Mouse (Mus musculus) CH12.LX (cell line): Measurements from ENCODE around the gene Ppp1r16b.
A peak's percentile ranks its signal among the peaks of the same experiment; 100 is the strongest.

Source experiments
- CTCF ChIP-seq, 2 experiments: IDR thresholded peaks in 1 of 2; conservative IDR thresholded peaks in 1 of 2; 2 replicates each; pipeline ENCODE4 v1.5.1; 2011 to 2012; ENCODE audit warnings: low read depth in 2 of 2, low read length in 2 of 2, improper control_type of control experiment in 1 of 2, inconsistent platforms in 1 of 2, mild to moderate bottlenecking in 1 of 2, moderate library complexity in 1 of 2
- E2F4 ChIP-seq: IDR thresholded peaks from 2 replicates; pipeline ENCODE4 v1.6.1; 2011; ENCODE audit warnings: low read depth, low read length, improper control_type of control experiment; ENCODE audit not compliant: insufficient replicate concordance
- KAT2A ChIP-seq: IDR thresholded peaks from 2 replicates; pipeline ENCODE4 v1.6.1; 2012; ENCODE audit warnings: low read length, improper control_type of control experiment, inconsistent platforms; ENCODE audit not compliant: insufficient replicate concordance
- MXI1 ChIP-seq: IDR thresholded peaks from 2 replicates; pipeline ENCODE4 v1.6.1; 2011; ENCODE audit warnings: mild to moderate bottlenecking, low read depth, low read length, improper control_type of control experiment
- POLR2A ChIP-seq: IDR thresholded peaks from 2 replicates; pipeline ENCODE4 v1.6.1; 2011; ENCODE audit warnings: low read depth, mild to moderate bottlenecking, improper control_type of control experiment, low read length

DNA sequence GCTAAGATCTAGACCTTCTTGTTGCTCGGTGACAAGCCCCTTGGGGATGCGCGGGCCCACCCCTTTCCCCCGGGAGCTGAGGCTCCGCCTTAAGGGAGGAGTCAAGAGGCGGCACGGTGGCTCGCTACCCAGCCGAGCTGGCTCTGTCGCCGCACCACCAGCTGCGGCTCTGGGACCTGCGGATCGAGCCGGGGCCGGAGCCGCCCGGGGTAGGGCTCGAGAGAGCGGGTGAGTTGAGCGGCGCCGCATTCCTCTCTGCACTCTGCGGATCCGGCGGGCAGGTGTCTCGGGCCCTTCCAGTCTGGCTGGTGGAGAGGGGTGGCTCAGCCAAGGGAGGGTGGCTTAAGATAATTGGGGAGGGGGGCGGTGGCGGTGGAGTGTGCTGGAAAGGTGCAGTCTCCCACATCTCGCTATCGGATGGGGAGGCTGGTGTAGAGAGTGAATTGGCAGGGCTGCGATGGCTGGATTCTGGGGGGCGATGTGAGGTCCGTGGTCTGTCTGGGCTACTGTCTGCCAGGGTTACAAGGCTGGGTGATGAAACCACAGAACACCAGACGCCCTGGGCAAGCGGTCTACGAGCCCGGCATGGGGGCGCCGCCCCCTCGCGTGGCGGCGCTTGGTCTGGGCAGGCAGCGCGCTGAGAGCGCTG is 1.9 kb downstream of the Ppp1r16b start:
- peak; percentile 75; the same call in 1 of the 2 replicates for TF ChIP-seq KAT2A
- no peak for TF ChIP-seq CTCF (conservative IDR thresholded peaks at IDR 0.05 in 1 of 2, IDR thresholded peaks at IDR 0.05 in 1 of 2; ENCODE audit: low read depth in 2 of 2, low read length in 2 of 2)
- TF ChIP-seq POLR2A: peak; percentile 89
- no peak for TF ChIP-seq E2F4
- TF ChIP-seq MXI1: peak; percentile 88; the same call in 1 of the 2 replicates
